Mouse (Mus musculus) urinary bladder, adult 2 months (tissue): ENCODE data around the gene Olfr1105. TPM values are rescaled to one million over a fixed set of nuclear protein-coding genes. Genes with fewer than 3 reads are reported as not detected.

Experiments used
- DNase-seq: peaks from one replicate; pipeline ENCODE4 v3.0.0; 2022; ENCODE audit warnings: low spot score
- polyA plus RNA-seq: library from polyadenylated mRNA; depleted of rRNA; stranded (reverse); fragments of >200 nt; gene quantifications from 2 replicates; pipeline ENCODE4 v1.2.3, GENCODE M21; 2012; rRNA removed

The Olfr1105 gene
- not detected in 2 replicates for polyA plus RNA-seq

- no peak for DNase-seq
Observed at GRCm38 (mm10) chr2:87036431-87036830, at the start of gene Olfr1105. Gene Olfr1105 (minus strand): TSS chr2:87036531.

GRCm38 (mm10) chr2:87075717-87076116, 39.4 kb upstream of the Olfr1105 start, which contains the start of gene Olfr1107:
Gene Olfr1107 (minus strand): TSS chr2:87075817.
- no peak for DNase-seq

- no peak for DNase-seq
Observed at GRCm38 (mm10) chr2:87052173-87052572, 15.8 kb upstream of the Olfr1105 start, which contains the start of gene Olfr1106. Gene Olfr1106 (minus strand): TSS chr2:87052273.

- no peak for DNase-seq
Observed at GRCm38 (mm10) chr2:87026980-87027379, 9.4 kb downstream of the Olfr1105 start, which contains the start of gene Olfr1104. Gene Olfr1104 (minus strand): TSS chr2:87027080.

- no peak for DNase-seq
Observed at GRCm38 (mm10) chr2:86998098-86998497, 38.2 kb downstream of the Olfr1105 start, which contains the start of gene Olfr1102. Gene Olfr1102 (plus strand): TSS chr2:86998398.

- no peak for DNase-seq
Observed at GRCm38 (mm10) chr2:86991121-86991520, 45.2 kb downstream of the Olfr1105 start, which contains the start of gene Olfr1101. Gene Olfr1101 (minus strand): TSS chr2:86991221.

Other genes with a start within 250 kb of the Olfr1105 start
- not detected in 2 replicates for gene Olfr141, start 226.5 kb downstream of the Olfr1105 start, polyA plus RNA-seq
- not detected in 2 replicates for gene Olfr1094, start 211.9 kb downstream of the Olfr1105 start, polyA plus RNA-seq
- gene Olfr1095, start 184.8 kb downstream of the Olfr1105 start, polyA plus RNA-seq, result not detected in 2 replicates
- gene Gm13723, start 161.7 kb downstream of the Olfr1105 start, polyA plus RNA-seq, result not detected in 2 replicates
- not detected in 2 replicates for gene Olfr1097, start 144.3 kb downstream of the Olfr1105 start, polyA plus RNA-seq
- gene Olfr1098, start 112.0 kb downstream of the Olfr1105 start, polyA plus RNA-seq, result not detected in 2 replicates
- not detected in 2 replicates for gene Olfr1099, start 75.8 kb downstream of the Olfr1105 start, polyA plus RNA-seq
- gene Olfr1100, start 56.6 kb downstream of the Olfr1105 start, polyA plus RNA-seq, result not detected in 2 replicates
- not detected in 2 replicates for gene Olfr1101, start 45.3 kb downstream of the Olfr1105 start, polyA plus RNA-seq
- not detected in 2 replicates for gene Olfr1102, start 38.1 kb downstream of the Olfr1105 start, polyA plus RNA-seq
- not detected in 2 replicates for gene Olfr1104, start 9.5 kb downstream of the Olfr1105 start, polyA plus RNA-seq
- not detected in 2 replicates for gene Olfr1106, start 15.7 kb upstream of the Olfr1105 start, polyA plus RNA-seq
- not detected in 2 replicates for gene Olfr1107, start 39.3 kb upstream of the Olfr1105 start, polyA plus RNA-seq
- not detected in 2 replicates for gene Olfr1109, start 59.5 kb upstream of the Olfr1105 start, polyA plus RNA-seq
- gene Olfr259, start 78.0 kb upstream of the Olfr1105 start, polyA plus RNA-seq, result not detected in 2 replicates
- gene Olfr1110, start 103.8 kb upstream of the Olfr1105 start, polyA plus RNA-seq, result not detected in 2 replicates
- not detected in 2 replicates for gene Olfr1111, start 116.1 kb upstream of the Olfr1105 start, polyA plus RNA-seq
- not detected in 2 replicates for gene Olfr1112, start 151.3 kb upstream of the Olfr1105 start, polyA plus RNA-seq
- gene Olfr1113, start 172.4 kb upstream of the Olfr1105 start, polyA plus RNA-seq, result not detected in 2 replicates
- gene Olfr1115, start 211.5 kb upstream of the Olfr1105 start, polyA plus RNA-seq, result not detected in 2 replicates
- gene Olfr1116, start 231.0 kb upstream of the Olfr1105 start, polyA plus RNA-seq, result not detected in 2 replicates